ENCODE assay signal across 9 mouse cellular contexts in genomic region chr10:43689161-43689913, GRCm38 (mm10).
DNase-seq lines count a peak whose midpoint lies in the region; ATAC-seq and TF ChIP-seq lines count a peak whose summit lies in the region.
"Had no signal": no experiment of that assay in that cellular context is flagged by ENCODE, and none has a peak within 500 bp of the region (broad histone marks: within the 10 kb centered on the region; RNA-seq: fewer than 3 reads in every experiment).

No protein-coding gene starts in this region.

- TF ChIP-seq POLR2A in lung, adult 2 months (IDR thresholded peaks at IDR 0.05; ENCODE audit: borderline replicate concordance, extremely low read depth, low read depth, low read length) = no peak

- no peaks in the 10 kb centered on the region for H3K27me3 ChIP-seq in lung, embryonic 15.5 days
- H3K27me3 ChIP-seq in heart, embryonic 11.5 days (ENCODE audit: control insufficient read depth, insufficient read depth, low read length) = no peaks in the 10 kb centered on the region

- no peak overlapping the region for H3K27ac ChIP-seq in lung, embryonic 15.5 days
- H3K27ac ChIP-seq in heart, embryonic 11.5 days (ENCODE audit: low read depth, low read length) = no peak overlapping the region

- H3K4me2 ChIP-seq in lung, embryonic 15.5 days = peak overlapping the region; percentile 34; the same call in 1 of the 2 replicates
- peak overlapping the region; percentile 29 for H3K4me2 ChIP-seq in heart, embryonic 11.5 days

- H3K9me3 ChIP-seq in lung, embryonic 15.5 days = no peaks in the 10 kb centered on the region
- no peaks in the 10 kb centered on the region for H3K9me3 ChIP-seq in heart, embryonic 11.5 days (replicated peaks; ENCODE audit: control insufficient read depth, low read length)

- ATAC-seq in lung, embryonic 15.5 days (ENCODE audit: borderline replicate concordance, extremely low read depth, low FRiP score, low TSS enrichment) = peak; percentile 51; the same call in 1 of the 2 replicates
- no peak for ATAC-seq in heart, embryonic 11.5 days (replicated peaks; ENCODE audit: insufficient number of reproducible peaks, low FRiP score, low TSS enrichment)
- no peak for ATAC-seq in cerebellum, adult (ENCODE audit: insufficient number of reproducible peaks, low FRiP score, low TSS enrichment)
- ATAC-seq in activated CD4-positive, CD25-positive, alpha-beta regulatory T cell, adult 4 months = no peak

- TF ChIP-seq CTCF in lung, adult 2 months (IDR thresholded peaks at IDR 0.05; ENCODE audit: insufficient read depth, low read length) = no peak

- peak; percentile 29 for DNase-seq in adrenal gland, postnatal 14 days
- DNase-seq in adrenal gland, postnatal 25 days = no peak
- no peak for DNase-seq in lung, adult 2 months
- DNase-seq in skeletal muscle tissue, adult 2 months (ENCODE audit: low read depth, low spot score) = peak; percentile 69

- H3K9ac ChIP-seq in lung, embryonic 15.5 days = no peak overlapping the region
- H3K9ac ChIP-seq in heart, embryonic 11.5 days (ENCODE audit: low read depth, low read length) = no peak overlapping the region

- H3K36me3 ChIP-seq in lung, embryonic 15.5 days = no peaks in the 10 kb centered on the region
- no peaks in the 10 kb centered on the region for H3K36me3 ChIP-seq in heart, embryonic 11.5 days (ENCODE audit: control insufficient read depth, insufficient read depth, low read length)

- peaks cover 23% of the 10 kb centered on the region for H3K4me1 ChIP-seq in lung, embryonic 15.5 days
- peaks cover 10% of the 10 kb centered on the region for H3K4me1 ChIP-seq in lung, adult 2 months (ENCODE audit: control insufficient read depth, insufficient read depth, low read length)
- H3K4me1 ChIP-seq in heart, embryonic 11.5 days (ENCODE audit: control insufficient read depth, insufficient read depth, low read length) = peaks cover 21% of the 10 kb centered on the region

- 7% methylated on average over 10 of the region's 10 CpGs for WGBS in lung, embryonic 15.5 days
- WGBS in lung, adult 2 months = 9% methylated on average over 10 of the region's 10 CpGs
- WGBS in heart, embryonic 11.5 days (ENCODE audit: insufficient replicate concordance) = 12% methylated on average over 10 of the region's 10 CpGs

- no peak overlapping the region for H3K4me3 ChIP-seq in lung, embryonic 15.5 days
- H3K4me3 ChIP-seq in lung, adult 2 months (replicated peaks; ENCODE audit: extremely low read depth, low read depth, low read length) = no peak overlapping the region
- no peak overlapping the region for H3K4me3 ChIP-seq in heart, embryonic 11.5 days (ENCODE audit: low read depth, low read length)
- H3K4me3 ChIP-seq: megakaryocyte, embryonic 14.5 days had no signal

Comparison
In these comparisons a context has a peak if more than half of its experiments do, and no peak if none do; other contexts are left out.
1. DNase-seq: peak in adrenal gland, postnatal 14 days (single experiment) and skeletal muscle tissue, adult 2 months (single experiment); none in adrenal gland, postnatal 25 days (single experiment) and lung, adult 2 months (single experiment).